Mouse (Mus musculus) ES-Bruce4 (cell line): Measurements from ENCODE around the gene Pcsk2. TPM values are rescaled to one million over a fixed set of nuclear protein-coding genes. Genes with fewer than 3 reads are reported as not detected.

Experiments used
- H3K27ac ChIP-seq: 2 replicates; pipeline ENCODE4 v1.5.1; 2012; ENCODE audit warnings: low read length, inconsistent platforms; ENCODE audit not compliant: insufficient read depth
- H3K27me3 ChIP-seq: 2 replicates; pipeline ENCODE4 v1.6.1; 2012; ENCODE audit warnings: mild to moderate bottlenecking, low read length, inconsistent platforms; ENCODE audit not compliant: control insufficient read depth, poor library complexity, insufficient read depth, severe bottlenecking
- H3K36me3 ChIP-seq: 2 replicates; pipeline ENCODE4 v1.6.1; 2012; ENCODE audit warnings: inconsistent platforms, mild to moderate bottlenecking, low read length, moderate library complexity; ENCODE audit not compliant: control insufficient read depth, poor library complexity, insufficient read depth, severe bottlenecking
- H3K4me1 ChIP-seq: one replicate; pipeline ENCODE4 v1.8.1; 2011; ENCODE audit warnings: low read length; ENCODE audit not compliant: control insufficient read depth, insufficient read depth
- H3K4me3 ChIP-seq: 2 replicates; pipeline ENCODE4 v1.5.1; 2011; ENCODE audit warnings: low read depth, mild to moderate bottlenecking, low read length
- H3K9ac ChIP-seq: 2 replicates; pipeline ENCODE4 v1.6.1; 2012; ENCODE audit warnings: low read depth, mild to moderate bottlenecking, inconsistent platforms; ENCODE audit not compliant: poor library complexity, severe bottlenecking
- H3K9me3 ChIP-seq: replicated peaks from 2 replicates; pipeline ENCODE4 v1.6.1; 2012; ENCODE audit warnings: mild to moderate bottlenecking, low read length, inconsistent platforms; ENCODE audit not compliant: control insufficient read depth, poor library complexity, insufficient read depth, severe bottlenecking
- CTCF ChIP-seq: IDR thresholded peaks from one replicate; pipeline ENCODE4 v1.8.1; 2011; ENCODE audit warnings: low read depth, low read length
- EP300 ChIP-seq: IDR thresholded peaks from 2 replicates; pipeline ENCODE4 v1.6.1; 2011; ENCODE audit warnings: low read depth, low read length; ENCODE audit not compliant: insufficient read depth
- POLR2A ChIP-seq: IDR thresholded peaks from one replicate; pipeline ENCODE4 v1.8.1; 2011; ENCODE audit warnings: low read length; ENCODE audit not compliant: insufficient read depth
- polyA plus RNA-seq: library from polyadenylated mRNA; stranded (reverse); fragments of >200 nt; gene quantifications from 2 replicates; pipeline ENCODE4 v1.2.4, GENCODE M21; 2011; ENCODE audit warnings: low read depth; ENCODE audit not compliant: missing spikeins, insufficient read depth, insufficient read length

Gene Pcsk2
- polyA plus RNA-seq, 1 experiment = 1.1 TPM

DNA sequence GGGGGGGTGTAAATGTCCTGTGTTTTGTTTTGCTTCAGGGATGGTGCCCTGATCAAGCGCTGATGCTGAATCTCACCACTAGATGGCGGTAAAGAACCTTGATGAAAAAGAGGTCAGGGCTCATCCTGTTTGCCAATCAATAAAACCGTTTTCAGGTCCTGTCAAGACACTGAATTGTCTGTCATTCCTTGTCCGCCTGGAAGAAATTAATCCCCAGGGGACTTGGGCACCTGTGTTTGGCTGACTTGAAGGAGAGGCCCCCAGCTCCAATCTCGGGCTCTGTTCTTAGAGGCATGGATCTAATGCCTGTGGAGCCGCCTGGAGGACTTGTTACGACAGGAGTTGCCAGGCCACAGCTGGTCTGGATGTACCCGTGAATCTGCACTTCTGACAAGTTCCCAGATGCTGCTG is 291.3 kb downstream of the Pcsk2 start:
- Histone ChIP-seq H3K4me3 (no peak overlapping the region), H3K27me3 (no peaks in the 10 kb centered on the region), H3K9me3 (no peaks in the 10 kb centered on the region), H3K27ac (no peak overlapping the region), H3K9ac (no peak overlapping the region), H3K4me1 (no peaks in the 10 kb centered on the region), H3K36me3 (no peaks in the 10 kb centered on the region)
- peak; percentile 33 for TF ChIP-seq CTCF
- no peak for TF ChIP-seq POLR2A
- no peak for TF ChIP-seq EP300

DNA sequence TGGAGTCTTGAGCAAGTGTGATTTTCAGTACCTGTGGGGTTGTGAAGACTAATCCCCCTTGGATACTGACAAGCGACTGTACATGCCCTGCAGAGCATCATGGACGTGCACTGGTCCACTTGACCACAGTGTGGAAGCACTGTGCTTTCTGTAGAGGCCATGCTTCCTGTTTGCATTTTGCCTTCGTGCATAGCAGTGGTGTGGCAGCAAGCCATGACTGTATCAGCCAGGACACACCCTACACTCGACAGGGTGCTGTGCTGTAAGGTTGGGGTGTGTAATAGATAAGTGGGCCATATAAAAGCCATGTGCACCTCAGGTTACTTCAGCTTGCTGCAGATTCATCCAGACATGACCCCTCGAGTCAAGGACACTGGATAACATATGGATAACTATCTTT is 292.7 kb downstream of the Pcsk2 start:
- H3K27ac ChIP-seq = no peak overlapping the region
- H3K27me3 ChIP-seq = no peaks in the 10 kb centered on the region
- TF ChIP-seq EP300 = no peak
- peak; percentile 25 for TF ChIP-seq CTCF
- TF ChIP-seq POLR2A = no peak
- no peaks in the 10 kb centered on the region for H3K36me3 ChIP-seq
- H3K4me3 ChIP-seq = no peak overlapping the region
- no peaks in the 10 kb centered on the region for H3K4me1 ChIP-seq
- H3K9me3 ChIP-seq = no peaks in the 10 kb centered on the region
- H3K9ac ChIP-seq = no peak overlapping the region

DNA sequence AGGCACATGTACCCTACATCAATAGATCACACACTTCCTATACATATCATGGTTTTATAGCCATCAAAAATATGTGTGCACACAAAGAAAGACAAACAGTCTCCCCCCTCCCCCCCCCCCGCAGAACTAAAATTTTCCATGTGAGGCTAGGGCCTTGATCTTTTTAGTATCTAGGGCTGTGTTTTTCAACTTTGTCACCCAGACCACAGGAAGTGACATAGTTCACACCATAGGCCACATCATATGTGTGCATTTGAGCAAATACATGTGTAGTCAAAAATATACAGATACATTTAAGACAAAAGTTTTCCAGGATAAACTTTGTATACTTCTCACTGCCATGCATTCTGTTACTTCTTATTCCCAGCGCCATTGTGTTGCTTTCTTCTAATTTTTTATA is 293.5 kb downstream of the Pcsk2 start:
- Histone ChIP-seq H3K4me3 (no peak overlapping the region), H3K27ac (no peak overlapping the region), H3K9me3 (no peaks in the 10 kb centered on the region), H3K36me3 (no peaks in the 10 kb centered on the region), H3K4me1 (no peaks in the 10 kb centered on the region), H3K9ac (no peak overlapping the region), H3K27me3 (no peaks in the 10 kb centered on the region)
- TF ChIP-seq POLR2A (no peak), CTCF (no peak), EP300 (no peak)

DNA sequence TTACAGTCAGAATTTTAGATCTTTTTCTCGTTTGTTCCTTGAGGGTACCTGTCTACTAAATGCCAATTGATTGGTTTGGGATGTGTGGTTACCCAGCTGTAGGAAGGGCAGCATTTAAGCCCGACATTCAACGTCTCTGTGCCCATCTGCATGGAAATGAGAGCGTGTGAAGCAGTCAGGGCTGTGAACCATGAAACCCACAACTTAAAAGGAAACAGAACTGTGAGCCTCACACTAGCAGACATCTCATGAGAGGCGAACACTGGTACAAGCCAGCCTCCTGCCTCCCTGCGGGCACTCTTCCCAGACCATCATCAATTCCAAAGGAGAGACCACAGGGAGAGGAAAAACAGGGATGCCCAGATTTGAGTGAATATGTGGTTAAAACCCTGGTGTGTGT is 294.9 kb downstream of the Pcsk2 start:
- no peaks in the 10 kb centered on the region for H3K36me3 ChIP-seq
- H3K27ac ChIP-seq = no peak overlapping the region
- H3K27me3 ChIP-seq = no peaks in the 10 kb centered on the region
- no peaks in the 10 kb centered on the region for H3K9me3 ChIP-seq
- H3K4me3 ChIP-seq = no peak overlapping the region
- H3K4me1 ChIP-seq = no peaks in the 10 kb centered on the region
- no peak overlapping the region for H3K9ac ChIP-seq
- TF ChIP-seq POLR2A (no peak), CTCF (no peak), EP300 (no peak)

DNA sequence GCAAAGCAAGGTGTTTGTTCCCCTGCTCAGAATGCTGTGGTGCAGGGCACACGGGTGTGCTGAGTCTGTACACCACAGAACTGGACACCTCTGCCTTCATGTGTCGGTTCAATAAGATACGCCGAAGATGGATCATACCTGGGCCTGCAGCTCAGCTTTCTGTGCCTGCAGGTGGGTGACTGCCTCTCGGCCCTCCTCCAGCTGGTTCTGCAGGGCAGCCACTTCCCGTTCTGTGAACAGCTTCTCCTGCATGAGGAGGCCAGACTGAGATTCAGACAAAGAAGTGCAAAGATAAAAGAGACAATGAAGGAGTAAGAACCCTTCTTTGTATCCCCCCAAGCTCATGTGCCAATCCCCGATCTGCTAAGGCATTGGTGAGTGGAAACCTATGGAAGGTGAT is 295.6 kb downstream of the Pcsk2 start:
- H3K36me3 ChIP-seq = no peaks in the 10 kb centered on the region
- H3K27ac ChIP-seq = no peak overlapping the region
- H3K9ac ChIP-seq = no peak overlapping the region
- H3K9me3 ChIP-seq = no peaks in the 10 kb centered on the region
- H3K4me1 ChIP-seq = no peaks in the 10 kb centered on the region
- TF ChIP-seq EP300 (no peak), POLR2A (no peak), CTCF (no peak)
- no peaks in the 10 kb centered on the region for H3K27me3 ChIP-seq
- no peak overlapping the region for H3K4me3 ChIP-seq

- no peaks in the 10 kb centered on the region for H3K36me3 ChIP-seq
- H3K27me3 ChIP-seq = no peaks in the 10 kb centered on the region
- no peaks in the 10 kb centered on the region for H3K9me3 ChIP-seq
- no peak overlapping the region for H3K4me3 ChIP-seq
- H3K27ac ChIP-seq = no peak overlapping the region
- no peak for TF ChIP-seq POLR2A
- no peak for TF ChIP-seq CTCF
- TF ChIP-seq EP300 = no peak
- H3K4me1 ChIP-seq = no peaks in the 10 kb centered on the region
- no peak overlapping the region for H3K9ac ChIP-seq
These were observed 298.8 kb downstream of the Pcsk2 start for GRCm38 (mm10) chr2:143844779-143845178.
